Mouse (Mus musculus) adrenal gland, postnatal 25 days (tissue): ENCODE measurements at regions not wholly inside any gene's neighbourhood (a gene's known extent, or its start where the extent isn't known, plus 50 kb on each side); places are given as distances from the start of the nearest gene placed in this dataset.

Experiments used
- DNase-seq: peaks from one replicate; pipeline ENCODE4 v3.0.0; 2021; ENCODE audit warnings: mixed read lengths

GRCm38 (mm10) chr17:61960837-61961236 is 920.3 kb downstream of the Efna5 start:
- DNase-seq, result peak; percentile 8

DNA sequence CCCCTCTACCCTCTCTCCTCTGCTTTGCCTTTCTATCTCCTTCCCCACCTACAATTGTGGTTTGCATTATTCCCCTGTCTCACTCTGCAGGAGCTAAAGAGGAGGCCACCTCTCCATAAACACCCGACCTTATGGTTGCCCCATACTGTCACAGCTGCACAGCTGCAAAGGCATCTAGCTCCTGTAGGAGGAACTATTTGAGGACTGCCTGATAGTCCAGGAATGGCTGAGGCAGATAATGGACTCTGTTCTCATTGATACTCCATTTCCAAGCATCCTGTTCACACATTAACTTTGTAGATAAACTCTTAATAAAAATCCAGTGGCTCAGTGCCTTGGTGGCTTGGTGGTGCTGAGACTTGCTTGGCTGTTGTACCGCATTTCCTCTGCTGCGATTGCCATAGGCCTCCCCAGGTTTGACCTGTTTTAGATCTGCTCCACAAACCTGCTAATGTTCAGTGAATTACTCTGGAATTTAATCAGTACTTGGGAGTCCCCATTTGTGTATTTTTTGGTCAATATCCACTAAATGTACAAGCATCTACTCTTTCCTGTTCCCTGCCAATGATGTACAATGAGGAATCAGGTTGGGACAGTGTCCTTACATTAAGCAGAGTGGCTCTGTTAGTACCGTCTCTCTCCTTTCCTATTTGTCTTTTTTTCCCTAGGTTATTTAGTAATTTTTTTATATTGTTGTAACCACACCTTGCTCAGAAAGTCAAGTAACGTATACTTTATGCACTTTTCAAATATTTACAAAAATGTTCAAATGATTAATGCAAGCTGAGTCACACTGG is 920.9 kb downstream of the Efna5 start:
- DNase-seq, result no peak

GRCm38 (mm10) chr17:61917766-61918165 is 963.4 kb downstream of the Efna5 start:
- DNase-seq, result no peak

GRCm38 (mm10) chr17:61902898-61903297 is 978.2 kb downstream of the Efna5 start:
- no peak for DNase-seq

DNA sequence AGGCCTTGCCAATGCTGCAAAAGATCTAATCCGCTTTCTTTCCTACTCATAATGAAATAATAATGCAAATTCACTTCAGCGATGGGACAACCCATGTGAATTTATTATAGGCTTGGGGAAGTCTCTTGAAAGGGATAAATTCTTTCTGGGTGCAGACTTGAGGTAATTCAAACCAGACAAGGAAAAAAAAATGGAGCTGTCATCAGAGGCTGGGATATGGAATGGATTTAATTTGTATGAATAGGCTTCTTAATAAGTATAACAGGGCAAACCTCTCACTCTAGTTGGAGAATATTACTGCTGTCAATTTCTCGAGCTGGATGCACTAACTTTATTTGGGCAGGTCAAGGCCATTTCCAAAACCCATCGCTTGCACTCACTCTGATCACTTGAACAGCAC is 990.5 kb downstream of the Efna5 start:
- DNase-seq, result no peak

- no peak for DNase-seq
Measured at GRCm38 (mm10) chr17:61866154-61866553, 1015.0 kb downstream of the Efna5 start.

- no peak for DNase-seq
Measured at GRCm38 (mm10) chr17:61862437-61862836, 1018.7 kb downstream of the Efna5 start.

DNA sequence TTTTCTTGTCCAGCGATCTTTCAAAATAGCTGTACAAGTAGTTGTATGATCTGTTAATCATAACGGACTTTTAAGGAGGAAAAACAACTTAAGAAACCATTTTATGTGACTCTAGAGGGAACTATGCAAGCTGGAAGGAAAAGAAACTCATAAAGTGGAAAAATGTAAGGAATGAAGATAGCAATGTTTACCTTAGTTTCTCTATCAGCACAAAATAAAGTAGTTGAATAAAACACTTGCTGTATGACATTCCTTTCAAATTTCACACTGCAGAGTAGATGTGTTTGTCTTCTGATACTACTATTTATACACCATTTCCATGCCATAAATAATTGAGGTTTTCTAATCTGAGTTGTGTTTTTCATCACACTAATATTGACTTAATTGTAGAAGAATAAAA is 1043.6 kb downstream of the Efna5 start:
- no peak for DNase-seq

GRCm38 (mm10) chr17:61815490-61815889 is 1065.6 kb downstream of the Efna5 start:
- DNase-seq, result no peak

DNA sequence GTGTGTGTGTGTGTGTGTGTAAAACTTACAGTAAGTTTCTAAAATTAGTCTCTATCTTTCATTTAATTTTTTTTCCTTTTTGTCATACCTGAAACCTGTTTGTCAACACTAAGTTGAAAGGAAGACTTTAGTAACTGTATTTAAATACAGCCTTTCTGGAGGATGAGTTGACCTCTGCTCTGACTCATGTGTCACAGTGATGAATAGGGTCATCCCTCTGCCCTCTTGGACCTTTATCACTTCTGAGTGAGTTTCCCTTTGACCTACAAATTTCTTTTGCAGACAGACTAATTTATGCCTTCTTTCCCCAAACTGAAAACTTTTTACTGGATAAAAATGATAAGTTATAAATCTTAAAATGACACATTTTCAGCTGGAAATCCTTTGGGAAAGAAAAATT is 1112.8 kb downstream of the Efna5 start:
- DNase-seq, result no peak

- no peak for DNase-seq
Measured at GRCm38 (mm10) chr17:61765143-61765542, 1116.0 kb downstream of the Efna5 start.
